Mouse (Mus musculus) neural tube, embryonic 14.5 days (tissue): Measurements from ENCODE around the gene Stx17. TPM values are rescaled to one million over a fixed set of nuclear protein-coding genes. Genes with fewer than 3 reads are reported as not detected.
A peak's percentile ranks its signal among the peaks of the same experiment; 100 is the strongest.

Experiments used
- ATAC-seq: fragments of 200-750 bp; cut with Nextera tagmentation; 2 replicates; pipeline ENCODE4 v1.8.0; 2017; ENCODE audit warnings: low read depth, mild to moderate bottlenecking, moderate TSS enrichment, moderate library complexity
- H3K27ac ChIP-seq: fragments of 300-500 bp; sonication (generic); 2 replicates; pipeline ENCODE4 v1.5.1; 2014; ENCODE audit warnings: low read depth, mild to moderate bottlenecking, control low read depth, low read length, moderate library complexity, mixed read lengths
- H3K27me3 ChIP-seq: fragments of 300-500 bp; sonication (generic); 2 replicates; pipeline ENCODE4 v1.6.1; 2014; ENCODE audit warnings: low read length; ENCODE audit not compliant: control insufficient read depth, insufficient read depth
- H3K36me3 ChIP-seq: fragments of 300-500 bp; sonication (generic); 2 replicates; pipeline ENCODE4 v1.6.1; 2014; ENCODE audit warnings: low read length, mixed read lengths; ENCODE audit not compliant: control insufficient read depth, insufficient read depth
- H3K4me1 ChIP-seq: fragments of 300-500 bp; sonication (generic); 2 replicates; pipeline ENCODE4 v1.6.1; 2014; ENCODE audit warnings: low read length; ENCODE audit not compliant: control insufficient read depth, insufficient read depth
- H3K4me2 ChIP-seq: fragments of 300-500 bp; sonication (generic); 2 replicates; pipeline ENCODE4 v1.6.1; 2014; ENCODE audit warnings: mild to moderate bottlenecking, low read depth, low read length, control low read depth
- H3K4me3 ChIP-seq: fragments of 300-500 bp; sonication (generic); 2 replicates; pipeline ENCODE4 v1.5.1; 2014; ENCODE audit warnings: low read depth, low read length, control low read depth, mixed read lengths
- H3K9ac ChIP-seq: fragments of 300-500 bp; sonication (generic); replicated peaks from 2 replicates; pipeline ENCODE4 v1.6.1; 2014; ENCODE audit warnings: low read depth, mild to moderate bottlenecking, control low read depth, low read length, mixed read lengths
- H3K9me3 ChIP-seq: fragments of 300-500 bp; sonication (generic); 2 replicates; pipeline ENCODE4 v1.6.1; 2016; ENCODE audit warnings: low read length; ENCODE audit not compliant: control insufficient read depth
- WGBS: fragments of 180-500 bp; shearing (Covaris S2); extraction: QIAGEN DNeasy Blood & Tissue Kit; methylation state at CpG from one replicate; pipeline ENCODE4 v1.1.7; 2014; 5-methylcytosine and 5-hydroxymethylcytosine counted together
- microRNA counts: library from miRNA; unstranded; fragments of <30 nt; microRNA quantifications from one replicate; lab custom pipeline; 2016
- microRNA-seq: library from miRNA; unstranded; fragments of <30 nt; microRNA quantifications from one replicate; pipeline ENCODE4, GENCODE M21; 2016
- polyA plus RNA-seq: library from polyadenylated mRNA; unstranded; fragments of >200 nt; fragmentation: Nextera tagmentation; extraction: Ambion mirVana; gene quantifications from 2 replicates; pipeline ENCODE4 v1.2.1, GENCODE M21; 2014

Stx17 gene
- polyA plus RNA-seq, 1 experiment from 2014 or later = 31.2 TPM

GRCm38 (mm10) chr4:48197925-48198324 is 73.2 kb downstream of the Stx17 start:
- H3K9me3 ChIP-seq = no peaks in the 10 kb centered on the region
- H3K27me3 ChIP-seq = no peaks in the 10 kb centered on the region
- H3K27ac ChIP-seq = no peak overlapping the region
- ATAC-seq = no peak
- H3K4me2 ChIP-seq = no peak overlapping the region
- H3K9ac ChIP-seq = no peak overlapping the region
- H3K4me3 ChIP-seq = no peak overlapping the region
- no peaks in the 10 kb centered on the region for H3K4me1 ChIP-seq
- WGBS = 93% methylated on average over 3 of the region's 3 CpGs
- H3K36me3 ChIP-seq = no peaks in the 10 kb centered on the region; the same call in 1 of the 2 replicates

GRCm38 (mm10) chr4:48198447-48198846 is 73.7 kb downstream of the Stx17 start:
- 86% methylated on average over 8 of the region's 8 CpGs for WGBS
- H3K4me1 ChIP-seq = no peaks in the 10 kb centered on the region
- H3K9ac ChIP-seq = no peak overlapping the region
- no peaks in the 10 kb centered on the region; the same call in 1 of the 2 replicates for H3K36me3 ChIP-seq
- no peaks in the 10 kb centered on the region for H3K27me3 ChIP-seq
- H3K9me3 ChIP-seq = no peaks in the 10 kb centered on the region
- H3K4me2 ChIP-seq = no peak overlapping the region
- no peak overlapping the region for H3K27ac ChIP-seq
- no peak for ATAC-seq
- H3K4me3 ChIP-seq = no peak overlapping the region

- 76% methylated on average over 4 of the region's 4 CpGs for WGBS
Observed at GRCm38 (mm10) chr4:48203564-48203963, 78.8 kb downstream of the Stx17 start.

GRCm38 (mm10) chr4:48225173-48225572 is 100.5 kb downstream of the Stx17 start:
- peak; percentile 60; the same call in 1 of the 2 replicates for ATAC-seq
- whole genome bisulfite sequencing = 22% methylated on average over 2 of the region's 2 CpGs
- H3K4me1 ChIP-seq = no peaks in the 10 kb centered on the region
- no peaks in the 10 kb centered on the region for H3K36me3 ChIP-seq
- no peak overlapping the region for H3K4me3 ChIP-seq
- no peaks in the 10 kb centered on the region for H3K9me3 ChIP-seq
- no peak overlapping the region for H3K4me2 ChIP-seq
- no peak overlapping the region for H3K9ac ChIP-seq
- no peak overlapping the region for H3K27ac ChIP-seq
- no peaks in the 10 kb centered on the region for H3K27me3 ChIP-seq

More at GRCm38 (mm10) chr4:48203564-48203963, 78.8 kb downstream of the Stx17 start:
- Histone ChIP-seq H3K4me3 (no peak overlapping the region), H3K9me3 (no peaks in the 10 kb centered on the region), H3K4me1 (no peaks in the 10 kb centered on the region), H3K9ac (no peak overlapping the region), H3K27me3 (no peaks in the 10 kb centered on the region), H3K27ac (no peak overlapping the region), H3K36me3 (no peaks in the 10 kb centered on the region), H3K4me2 (no peak overlapping the region)
- no peak for ATAC-seq

- Histone ChIP-seq H3K9ac (no peak overlapping the region), H3K27me3 (no peaks in the 10 kb centered on the region), H3K27ac (no peak overlapping the region), H3K4me2 (no peak overlapping the region), H3K36me3 (no peaks in the 10 kb centered on the region), H3K4me1 (no peaks in the 10 kb centered on the region), H3K9me3 (no peaks in the 10 kb centered on the region), H3K4me3 (no peak overlapping the region)
- 54% methylated on average over 3 of the region's 3 CpGs for WGBS
- ATAC-seq = no peak
Observed at GRCm38 (mm10) chr4:48225604-48226003, 100.9 kb downstream of the Stx17 start.

GRCm38 (mm10) chr4:48226800-48227199 is 102.1 kb downstream of the Stx17 start:
- Histone ChIP-seq H3K9ac (no peak overlapping the region), H3K4me1 (no peaks in the 10 kb centered on the region), H3K27ac (no peak overlapping the region), H3K27me3 (no peaks in the 10 kb centered on the region), H3K36me3 (no peaks in the 10 kb centered on the region), H3K4me2 (no peak overlapping the region), H3K4me3 (no peak overlapping the region), H3K9me3 (no peaks in the 10 kb centered on the region)
- WGBS = 58% methylated on average over 3 of the region's 3 CpGs
- no peak for ATAC-seq

MicroRNAs encoded within 50 kb of the gene (microRNA counts, 519-probe panel; counts per million panel counts)
- microRNA mmu-miR-1958 (lab: Ali Mortazavi, UCI) = not detected

Small RNAs within 50 kb of the gene (microRNA-seq; reads per million reads assigned to microRNA genes)
- not detected for gene Mir1958

Other genes with a start within 250 kb of the Stx17 start
- gene Nr4a3, start 79.8 kb upstream of the Stx17 start, polyA plus RNA-seq = 1.9 and 3.0 TPM in 2 replicates
- 52.3 and 69.2 TPM in 2 replicates for gene Erp44, start 154.6 kb downstream of the Stx17 start, polyA plus RNA-seq
- gene Invs, start 154.8 kb downstream of the Stx17 start, polyA plus RNA-seq = 6.1 and 6.2 TPM in 2 replicates